Mouse (Mus musculus): ENCODE measurements at regions not wholly inside any gene's neighbourhood (a gene's known extent, or its start where the extent isn't known, plus 50 kb on each side); places are given as distances from the start of the nearest gene placed in this dataset.

DNA sequence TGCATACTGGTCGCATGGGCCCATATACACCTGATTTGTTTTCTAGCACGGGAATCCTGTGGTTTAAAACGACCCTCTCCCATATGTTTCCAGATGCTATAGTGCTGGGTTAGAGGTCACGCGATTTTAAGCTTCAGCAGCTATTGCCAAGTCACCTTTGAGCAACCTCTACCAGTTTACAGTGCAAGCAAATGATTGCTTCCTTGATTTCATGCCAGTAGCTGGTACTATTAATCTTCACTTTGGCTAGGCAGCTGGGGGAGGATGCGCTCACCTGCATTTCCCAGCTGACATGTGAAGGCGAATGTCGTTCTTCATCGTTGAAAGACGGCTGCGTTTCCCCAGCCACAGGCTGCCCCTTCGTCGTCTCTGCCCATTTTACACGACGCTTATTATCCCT is 254.2 kb downstream of the Uaca start:
- H3K27ac ChIP-seq, result no peak overlapping the region
- H3K27me3 ChIP-seq, result peaks cover 27% of the 10 kb centered on the region
- H3K9me3 ChIP-seq, result no peaks in the 10 kb centered on the region
- H3K9ac ChIP-seq, result no peak overlapping the region
- WGBS, result 81% methylated on average over 15 of the region's 15 CpGs
- H3K4me3 ChIP-seq, result no peak overlapping the region
- no peaks in the 10 kb centered on the region for H3K4me1 ChIP-seq
- ATAC-seq (ENCODE audit: insufficient number of reproducible peaks, insufficient read depth, low FRiP score, low TSS enrichment, low read depth), result no peak
- no peaks in the 10 kb centered on the region for H3K36me3 ChIP-seq
- H3K4me2 ChIP-seq, result no peak overlapping the region

DNA sequence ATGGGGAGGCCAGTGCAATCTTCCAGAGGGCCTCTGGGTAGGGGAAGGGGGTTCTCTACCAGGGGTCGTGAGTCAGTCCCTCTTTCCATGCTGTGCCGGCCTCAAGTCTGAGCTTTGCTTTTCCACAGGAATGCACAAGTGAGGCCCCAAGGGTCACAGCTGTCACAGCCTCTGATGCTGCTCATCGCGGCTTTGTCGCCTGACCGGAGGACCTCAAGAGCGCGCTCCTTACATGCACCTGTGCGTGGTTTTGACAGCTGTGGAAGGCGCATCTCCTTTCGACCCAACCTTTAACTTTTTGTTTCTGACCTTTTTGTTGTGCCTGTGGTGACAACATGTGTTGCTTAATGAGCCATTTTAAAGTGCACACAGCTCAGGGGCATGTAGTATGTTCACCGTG is 258.3 kb downstream of the Uaca start:
- H3K27me3 ChIP-seq, result peaks cover 17% of the 10 kb centered on the region
- ATAC-seq (ENCODE audit: insufficient number of reproducible peaks, insufficient read depth, low FRiP score, low TSS enrichment, low read depth), result no peak

DNA sequence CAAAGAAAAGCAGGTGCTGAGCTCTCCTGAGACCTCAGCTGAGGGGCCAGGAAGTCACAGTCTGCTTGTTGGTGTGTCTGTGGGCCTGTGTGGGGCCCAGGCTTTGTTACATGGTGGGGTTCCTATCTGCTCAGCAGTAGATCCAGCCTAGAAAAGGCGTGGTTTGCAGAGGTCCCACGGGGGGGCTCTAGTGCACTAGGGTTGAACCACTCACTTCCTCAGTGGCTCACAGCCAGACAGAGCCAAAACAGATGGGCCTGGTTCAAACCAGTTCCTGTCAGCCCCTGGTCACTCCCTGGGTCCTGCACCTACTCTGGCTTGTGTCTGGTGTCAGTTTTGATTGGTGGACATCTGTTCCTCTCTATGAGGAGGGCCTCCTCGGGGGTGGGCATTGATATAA is 260.1 kb downstream of the Uaca start:
- 21% methylated on average over 3 of the region's 3 CpGs for WGBS
- no peak overlapping the region for H3K9ac ChIP-seq
- no peak overlapping the region; the same call in 1 of the 2 replicates for H3K27ac ChIP-seq
- no peak overlapping the region for H3K4me3 ChIP-seq
- H3K4me1 ChIP-seq, result peaks cover 38% of the 10 kb centered on the region
- H3K27me3 ChIP-seq, result peaks cover 11% of the 10 kb centered on the region; the same call in 1 of the 2 replicates
- H3K4me2 ChIP-seq, result no peak overlapping the region
- peak; percentile 52 for ATAC-seq (ENCODE audit: insufficient number of reproducible peaks, insufficient read depth, low FRiP score, low TSS enrichment, low read depth)
- H3K36me3 ChIP-seq, result no peaks in the 10 kb centered on the region
- H3K9me3 ChIP-seq, result no peaks in the 10 kb centered on the region

More for the DNA sequence above, 258.3 kb downstream of the Uaca start:
- Histone ChIP-seq H3K9me3 (no peaks in the 10 kb centered on the region), H3K27ac (no peak overlapping the region), H3K4me2 (no peak overlapping the region), H3K4me1 (peaks cover 31% of the 10 kb centered on the region), H3K36me3 (no peaks in the 10 kb centered on the region), H3K4me3 (no peak overlapping the region), H3K9ac (no peak overlapping the region)
- WGBS, result 86% methylated on average over 12 of the region's 12 CpGs

DNA sequence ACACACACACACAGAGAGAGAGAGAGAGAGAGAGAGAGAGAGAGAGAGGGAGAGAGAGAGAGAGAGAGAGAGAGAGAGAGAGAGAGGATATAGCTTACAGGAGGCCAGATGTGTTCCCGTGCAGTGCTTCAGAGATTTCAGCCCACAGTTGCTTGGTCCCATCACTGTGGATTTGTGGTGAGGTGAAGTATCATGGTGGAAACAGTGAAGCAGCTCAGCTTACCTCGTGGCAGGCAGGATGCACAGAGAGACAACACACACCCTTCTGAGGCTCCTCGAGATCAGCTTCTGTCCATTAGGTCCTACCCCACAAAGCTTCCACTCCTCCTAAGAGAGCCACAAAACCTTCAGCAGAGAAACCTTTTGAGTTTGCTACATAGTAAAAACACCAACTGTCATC is 261.1 kb downstream of the Uaca start:
- Histone ChIP-seq H3K27ac (no peak overlapping the region), H3K4me2 (no peak overlapping the region), H3K4me3 (no peak overlapping the region), H3K4me1 (peaks cover 38% of the 10 kb centered on the region), H3K36me3 (no peaks in the 10 kb centered on the region), H3K9me3 (no peaks in the 10 kb centered on the region), H3K9ac (no peak overlapping the region), H3K27me3 (peaks cover 9% of the 10 kb centered on the region; the same call in 1 of the 2 replicates)
- 71% methylated on average over 3 of the region's 3 CpGs for WGBS
- ATAC-seq (ENCODE audit: insufficient number of reproducible peaks, insufficient read depth, low FRiP score, low TSS enrichment, low read depth), result no peak

- H3K9ac ChIP-seq, result no peak overlapping the region
- 74% methylated on average over 15 of the region's 15 CpGs for WGBS
- no peak for ATAC-seq (ENCODE audit: insufficient number of reproducible peaks, insufficient read depth, low FRiP score, low TSS enrichment, low read depth)
- H3K4me2 ChIP-seq, result peak overlapping the region; percentile 39
- H3K9me3 ChIP-seq, result no peaks in the 10 kb centered on the region
- H3K4me1 ChIP-seq, result peaks cover 38% of the 10 kb centered on the region
- no peaks in the 10 kb centered on the region for H3K36me3 ChIP-seq
- peak overlapping the region; percentile 64; the same call in 1 of the 2 replicates for H3K27ac ChIP-seq
- H3K27me3 ChIP-seq, result peaks cover 9% of the 10 kb centered on the region; the same call in 1 of the 2 replicates
- H3K4me3 ChIP-seq, result no peak overlapping the region
Measured at GRCm38 (mm10) chr9:61055928-61056730, 261.8 kb downstream of the Uaca start.

DNA sequence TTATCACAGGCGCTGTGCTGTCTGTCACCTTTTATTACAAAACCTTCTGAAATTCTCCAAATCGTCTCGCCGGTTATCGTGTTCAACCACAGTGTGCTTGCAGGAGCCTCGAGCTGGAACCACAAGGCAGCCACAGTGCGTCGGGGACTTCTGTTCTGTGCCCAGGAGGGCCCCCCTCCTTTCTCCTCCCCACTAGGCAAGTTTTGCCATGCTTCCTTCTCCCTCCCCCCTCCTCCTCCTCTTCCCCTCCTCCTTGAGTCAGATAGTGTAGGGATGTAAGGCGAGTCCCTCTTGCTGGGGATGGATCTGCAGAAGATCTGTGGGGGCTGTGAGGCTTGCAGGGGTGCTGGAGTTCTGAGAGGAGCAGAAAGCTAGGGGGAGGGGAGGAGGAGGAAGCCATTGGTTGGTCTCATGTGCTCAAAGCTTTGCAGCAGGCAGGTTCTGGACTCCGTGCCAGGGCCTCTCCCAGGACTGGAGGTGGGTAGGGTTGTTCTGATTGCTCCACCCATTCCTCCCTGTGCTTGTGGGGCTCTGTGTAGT is 262.5 kb downstream of the Uaca start:
- 0 out of 2 replicates have a peak overlapping the region, but pooled peaks have one; percentile 36 for H3K9ac ChIP-seq
- H3K4me1 ChIP-seq, result peaks cover 38% of the 10 kb centered on the region
- peak overlapping the region; percentile 39 for H3K4me2 ChIP-seq
- peak overlapping the region; percentile 64 for H3K27ac ChIP-seq
- H3K4me3 ChIP-seq, result no peak overlapping the region
- no peaks in the 10 kb centered on the region for H3K36me3 ChIP-seq
- 16% methylated on average over 10 of the region's 10 CpGs for WGBS
- no peaks in the 10 kb centered on the region for H3K9me3 ChIP-seq
- peaks cover 9% of the 10 kb centered on the region; the same call in 1 of the 2 replicates for H3K27me3 ChIP-seq
- peak; percentile 48; the same call in 1 of the 2 replicates for ATAC-seq (ENCODE audit: insufficient number of reproducible peaks, insufficient read depth, low FRiP score, low TSS enrichment, low read depth)

DNA sequence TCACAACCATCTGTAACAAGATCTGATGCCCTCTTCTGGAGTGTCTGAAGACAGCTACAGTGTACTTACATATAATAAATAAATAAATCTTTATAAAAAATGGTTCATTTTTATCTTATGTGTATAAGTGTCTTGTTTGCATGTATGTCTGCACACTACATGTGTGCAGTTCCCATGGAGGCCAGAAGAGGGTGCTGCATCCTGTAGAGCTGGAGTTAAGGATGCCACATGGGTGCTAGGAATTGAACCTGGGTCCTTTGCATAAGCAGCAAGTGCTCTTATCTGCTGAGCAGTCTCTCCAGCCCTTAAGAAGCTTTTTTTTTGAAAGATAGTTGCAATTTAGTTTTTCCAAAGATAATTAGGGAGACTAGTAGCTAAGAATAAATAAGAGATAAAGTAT is 264.9 kb downstream of the Uaca start:
- H3K9me3 ChIP-seq, result no peaks in the 10 kb centered on the region
- peaks cover 34% of the 10 kb centered on the region for H3K4me1 ChIP-seq
- no peak overlapping the region for H3K9ac ChIP-seq
- no peak for ATAC-seq (ENCODE audit: insufficient number of reproducible peaks, insufficient read depth, low FRiP score, low TSS enrichment, low read depth)
- H3K4me2 ChIP-seq, result no peak overlapping the region
- H3K36me3 ChIP-seq, result no peaks in the 10 kb centered on the region
- H3K27me3 ChIP-seq, result peaks cover 12% of the 10 kb centered on the region; the same call in 1 of the 2 replicates
- no peak overlapping the region for H3K27ac ChIP-seq
- H3K4me3 ChIP-seq, result no peak overlapping the region

DNA sequence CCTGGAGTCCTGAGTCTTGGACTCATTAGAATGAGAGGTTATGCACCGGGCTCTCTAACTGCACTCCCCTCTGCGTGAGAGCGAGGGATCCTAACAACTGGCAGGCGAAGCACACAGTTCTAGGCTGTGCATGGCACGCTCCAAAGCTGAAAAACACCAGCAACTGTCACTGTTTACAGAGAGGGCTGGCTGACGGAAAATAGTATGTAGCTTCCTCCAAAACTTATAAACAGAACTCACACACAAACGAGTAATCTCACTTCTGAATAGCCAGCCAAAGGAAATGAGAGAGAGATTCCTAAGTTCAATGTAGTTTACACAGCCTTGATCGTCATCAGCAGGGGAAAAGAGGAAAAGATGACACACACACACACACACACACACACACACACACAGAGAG is 266.6 kb downstream of the Uaca start:
- no peak for ATAC-seq (ENCODE audit: insufficient number of reproducible peaks, insufficient read depth, low FRiP score, low TSS enrichment, low read depth)
- H3K9me3 ChIP-seq, result no peaks in the 10 kb centered on the region
- whole genome bisulfite sequencing, result 65% methylated on average over 8 of the region's 8 CpGs

GRCm38 (mm10) chr9:61064714-61065305 is 270.5 kb downstream of the Uaca start:
- peaks cover 28% of the 10 kb centered on the region; the same call in 1 of the 2 replicates for H3K27me3 ChIP-seq
- peaks cover 4% of the 10 kb centered on the region for H3K4me1 ChIP-seq
- ATAC-seq (ENCODE audit: insufficient number of reproducible peaks, insufficient read depth, low FRiP score, low TSS enrichment, low read depth), result no peak
- no peaks in the 10 kb centered on the region for H3K36me3 ChIP-seq
- H3K9ac ChIP-seq, result no peak overlapping the region
- H3K27ac ChIP-seq, result no peak overlapping the region
- no peak overlapping the region for H3K4me2 ChIP-seq
- 53% methylated on average over 8 of the region's 8 CpGs for WGBS
- H3K4me3 ChIP-seq, result no peak overlapping the region
- H3K9me3 ChIP-seq, result no peaks in the 10 kb centered on the region

More for the DNA sequence above, 266.6 kb downstream of the Uaca start:
- Histone ChIP-seq H3K4me1 (peaks cover 24% of the 10 kb centered on the region), H3K4me2 (no peak overlapping the region), H3K9ac (no peak overlapping the region), H3K4me3 (no peak overlapping the region), H3K27ac (no peak overlapping the region), H3K36me3 (no peaks in the 10 kb centered on the region), H3K27me3 (peaks cover 11% of the 10 kb centered on the region; the same call in 1 of the 2 replicates)

- no peak for ATAC-seq (ENCODE audit: insufficient number of reproducible peaks, insufficient read depth, low FRiP score, low TSS enrichment, low read depth)
- no peak overlapping the region for H3K4me3 ChIP-seq
- no peaks in the 10 kb centered on the region for H3K9me3 ChIP-seq
- H3K9ac ChIP-seq, result no peak overlapping the region
- H3K4me1 ChIP-seq, result peaks cover 19% of the 10 kb centered on the region
- peaks cover 56% of the 10 kb centered on the region for H3K27me3 ChIP-seq
- no peaks in the 10 kb centered on the region for H3K36me3 ChIP-seq
- no peak overlapping the region for H3K4me2 ChIP-seq
- no peak overlapping the region; the same call in 1 of the 2 replicates for H3K27ac ChIP-seq
- WGBS, result 23% methylated on average over 13 of the region's 13 CpGs
Measured at GRCm38 (mm10) chr9:61069553-61070314, 275.4 kb downstream of the Uaca start.

GRCm38 (mm10) chr9:61070315-61070707 is 276.0 kb downstream of the Uaca start:
- peaks cover 54% of the 10 kb centered on the region for H3K27me3 ChIP-seq
- H3K4me3 ChIP-seq, result no peak overlapping the region
- 16% methylated on average over 8 of the region's 8 CpGs for WGBS
- H3K4me1 ChIP-seq, result peaks cover 19% of the 10 kb centered on the region
- H3K36me3 ChIP-seq, result no peaks in the 10 kb centered on the region
- no peak overlapping the region for H3K4me2 ChIP-seq
- no peak for ATAC-seq (ENCODE audit: insufficient number of reproducible peaks, insufficient read depth, low FRiP score, low TSS enrichment, low read depth)
- no peak overlapping the region for H3K27ac ChIP-seq
- H3K9ac ChIP-seq, result no peak overlapping the region
- no peaks in the 10 kb centered on the region for H3K9me3 ChIP-seq

All from embryonic facial prominence, embryonic 13.5 days (tissue).